Mouse (Mus musculus) embryonic fibroblast, embryonic 13.5 days (primary cell): Measurements from ENCODE around the gene Cdk2.

Experiments used
- CTCF ChIP-seq: IDR thresholded peaks from 2 replicates; pipeline ENCODE4 v1.5.1; 2011; ENCODE audit warnings: mild to moderate bottlenecking, control low read depth, low read length, moderate library complexity, borderline replicate concordance; ENCODE audit not compliant: insufficient read depth
- POLR2A ChIP-seq: IDR thresholded peaks from 2 replicates; pipeline ENCODE4 v1.6.1; 2011; ENCODE audit warnings: low read depth, mild to moderate bottlenecking, control low read depth, low read length, moderate library complexity

- TF ChIP-seq CTCF (no peak), POLR2A (no peak)
Observed at GRCm38 (mm10) chr10:128674469-128675008, 30.3 kb downstream of the Cdk2 start.
